Mouse (Mus musculus) lung, postnatal 14 days (tissue): ENCODE results near the gene Arid1b.

Experiments used
- DNase-seq: peaks from one replicate; pipeline ENCODE4 v3.0.0; 2021

Arid1b gene

DNA sequence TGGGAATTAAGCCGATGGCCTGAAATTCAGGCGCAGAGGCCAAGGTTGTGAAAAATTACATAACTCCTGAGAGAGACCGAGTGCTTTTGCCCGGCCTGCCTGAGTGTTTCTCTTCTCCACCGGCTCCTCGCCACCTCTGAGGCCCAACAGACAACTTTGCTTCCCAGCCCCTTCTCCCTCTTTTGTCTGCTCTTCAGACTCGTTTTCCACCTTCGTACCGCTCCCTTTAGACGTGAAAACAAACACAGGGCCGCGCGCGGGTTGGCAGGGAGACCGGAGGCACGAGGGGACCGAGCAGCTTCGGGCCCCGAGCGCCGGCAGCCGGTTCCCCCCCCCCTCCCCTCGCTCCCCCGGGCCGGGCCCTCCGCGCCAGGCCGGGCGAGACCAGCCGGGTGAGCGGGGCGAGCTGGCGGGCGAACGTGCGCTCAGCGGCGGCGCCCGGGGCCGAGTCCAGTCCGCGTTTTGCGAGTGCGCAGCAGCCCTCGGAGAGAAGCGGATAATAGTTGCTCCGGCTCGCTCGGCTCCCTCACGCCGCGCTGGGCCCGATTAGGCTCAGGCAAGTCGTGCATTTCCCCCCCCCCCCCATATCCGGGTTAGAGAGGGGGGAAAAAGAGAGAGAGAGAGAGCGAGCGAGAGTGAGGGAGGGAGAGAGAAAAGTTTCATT lies at the start of gene Arid1b:
Gene Arid1b (plus strand): TSS at position 493 of the 664 bp plus-strand sequence.
- peak; percentile 82 for DNase-seq

DNA sequence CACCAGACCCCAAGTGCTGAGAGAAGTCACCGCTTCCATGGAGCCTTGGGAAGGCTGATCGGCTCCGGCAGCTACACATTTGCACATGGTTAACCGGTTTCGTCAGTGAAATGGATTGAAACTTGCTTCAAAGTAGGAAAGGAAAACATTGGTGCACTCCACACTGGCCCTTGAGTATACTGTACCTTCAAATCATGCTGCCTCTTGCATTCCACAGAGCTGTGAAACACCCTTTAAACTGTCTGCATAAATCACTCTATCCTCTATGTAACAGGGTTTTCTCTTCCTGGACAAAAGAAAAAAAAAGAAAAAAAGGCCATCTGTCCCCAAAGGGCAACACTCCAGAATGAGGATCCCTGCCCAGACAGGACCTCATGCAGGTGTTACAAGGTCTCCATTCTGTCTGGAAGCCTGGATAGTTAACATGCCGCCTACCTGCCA lies 48.8 kb upstream of the Arid1b start:
- peak; percentile 3 for DNase-seq

DNA sequence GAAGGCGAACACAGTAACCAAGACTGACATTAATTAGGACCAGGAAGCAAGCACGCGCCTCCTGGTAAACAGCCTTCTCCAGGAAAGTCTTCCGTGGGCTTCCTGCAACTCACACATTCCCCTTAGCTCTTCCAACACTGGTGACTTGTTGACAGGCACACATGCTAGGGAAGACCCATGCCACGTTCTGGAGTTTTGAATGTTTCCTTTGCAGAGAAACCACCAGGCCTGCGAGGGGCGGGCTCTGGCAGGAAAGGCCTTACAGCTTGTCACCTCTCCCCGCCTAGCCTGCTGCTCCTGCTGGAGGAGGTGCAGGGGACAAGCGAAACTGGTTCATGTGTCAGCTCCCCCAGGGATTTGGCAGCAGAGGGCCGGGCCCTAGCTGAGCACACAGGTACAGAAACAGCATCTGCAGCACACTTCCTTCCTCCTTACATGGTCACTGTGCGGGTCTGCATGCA lies 48.2 kb upstream of the Arid1b start:
- peak; percentile 46 for DNase-seq

DNA sequence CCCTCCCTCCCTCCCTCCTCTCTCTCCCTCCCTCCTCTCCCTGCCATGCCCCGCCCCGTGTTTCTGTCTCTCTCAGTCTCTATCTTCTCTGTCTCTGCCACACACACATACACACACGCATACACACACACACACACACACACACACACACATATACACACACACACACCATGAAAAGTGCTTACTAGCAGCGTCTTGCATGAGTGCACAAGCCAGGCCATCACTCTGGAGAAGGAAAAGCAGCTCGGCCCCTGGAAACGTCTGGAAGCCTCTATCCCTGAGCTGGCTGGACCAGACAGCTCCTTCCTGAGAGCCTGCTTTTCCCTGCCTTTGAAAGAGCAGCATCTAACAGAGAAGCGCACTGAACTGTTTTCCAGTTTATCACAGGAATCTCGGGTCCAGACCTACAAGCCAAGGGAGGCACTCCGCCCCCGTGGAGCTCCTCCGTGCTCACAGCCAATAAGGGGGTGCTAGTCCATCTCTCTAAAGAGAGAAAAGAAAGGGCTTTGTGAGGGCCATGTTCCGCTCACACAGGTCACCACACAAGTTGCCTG lies 47.6 kb upstream of the Arid1b start:
- DNase-seq, result peak; percentile 4

DNA sequence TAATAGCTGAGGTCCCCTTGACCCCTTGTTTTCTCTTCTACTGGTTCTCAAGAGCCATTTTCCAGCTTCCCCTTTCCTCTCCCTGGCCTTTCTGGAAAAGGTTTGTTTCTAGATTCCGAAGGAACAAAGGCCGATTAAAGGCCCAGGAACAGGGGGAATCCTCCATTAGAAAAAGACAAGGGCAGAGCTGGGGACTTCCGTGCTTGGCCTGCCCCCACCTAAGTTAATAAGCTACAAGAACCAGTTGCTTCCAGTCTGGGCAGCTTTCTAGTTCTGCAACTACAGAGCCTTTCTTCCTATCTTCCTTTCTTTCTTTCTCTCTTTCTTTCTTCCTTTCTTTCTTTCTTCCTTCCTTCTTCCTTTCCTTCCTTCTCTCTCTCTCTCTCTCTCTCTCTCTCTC lies 47.1 kb upstream of the Arid1b start:
- DNase-seq, result no peak

DNA sequence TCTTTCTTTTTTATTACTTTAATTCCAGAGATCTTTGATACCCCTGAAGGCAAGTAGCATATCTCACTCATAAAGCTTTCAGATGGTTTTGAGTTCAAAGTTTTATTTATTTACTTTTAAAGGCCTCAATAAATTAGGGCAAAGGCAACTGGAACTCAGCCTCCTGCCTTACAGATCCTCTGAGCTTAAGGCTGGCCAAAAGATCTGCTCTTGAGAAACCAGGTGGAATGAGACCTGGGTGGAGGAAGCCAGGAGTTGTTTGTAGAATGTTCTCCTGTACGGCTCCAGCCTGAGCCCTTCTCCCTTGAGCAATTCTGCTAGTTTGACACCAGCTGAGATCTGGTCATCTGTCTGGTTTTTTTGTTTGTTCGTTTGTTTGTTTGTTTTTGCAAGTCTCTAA lies 46.7 kb upstream of the Arid1b start:
- DNase-seq, result peak; percentile 16

DNA sequence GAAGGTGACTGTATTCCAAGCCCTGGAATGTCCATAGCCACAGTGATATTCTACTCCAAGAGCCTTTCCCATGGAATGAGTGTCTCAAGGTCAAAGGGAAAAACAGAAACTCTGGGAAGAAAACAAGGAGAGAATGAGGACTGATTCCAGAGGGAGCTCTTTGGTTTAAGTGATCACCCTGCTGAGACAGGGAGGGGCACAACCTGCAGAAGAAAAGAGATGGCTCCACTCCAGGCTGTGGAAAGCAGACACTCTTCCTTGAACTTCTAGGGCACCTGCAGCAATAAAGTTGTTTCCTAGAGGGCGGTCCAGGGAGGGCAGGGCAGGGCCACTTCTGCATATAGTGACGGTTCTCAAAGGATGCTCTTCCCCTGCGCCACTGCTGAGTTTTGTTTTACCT lies 45.6 kb upstream of the Arid1b start:
- no peak for DNase-seq

DNA sequence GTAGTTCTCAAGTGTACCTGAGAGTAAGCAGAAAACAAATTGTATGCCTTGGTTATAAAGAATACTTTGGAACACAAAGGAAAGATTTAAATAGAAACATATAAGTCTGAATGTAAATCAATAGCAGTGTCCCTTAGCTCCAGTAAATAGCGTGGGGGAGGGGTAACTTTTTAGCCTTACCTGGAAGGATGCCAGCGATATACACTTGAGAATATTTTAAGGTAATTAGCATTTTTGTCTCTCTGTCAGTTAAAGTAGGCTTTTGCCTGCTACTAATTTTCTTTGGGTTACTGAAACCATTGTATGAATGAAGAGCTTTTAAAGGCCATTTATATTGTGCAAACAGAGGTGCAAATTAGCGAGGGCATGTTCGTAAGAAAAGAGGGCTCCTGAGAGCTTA lies 39.7 kb upstream of the Arid1b start:
- DNase-seq, result no peak

DNA sequence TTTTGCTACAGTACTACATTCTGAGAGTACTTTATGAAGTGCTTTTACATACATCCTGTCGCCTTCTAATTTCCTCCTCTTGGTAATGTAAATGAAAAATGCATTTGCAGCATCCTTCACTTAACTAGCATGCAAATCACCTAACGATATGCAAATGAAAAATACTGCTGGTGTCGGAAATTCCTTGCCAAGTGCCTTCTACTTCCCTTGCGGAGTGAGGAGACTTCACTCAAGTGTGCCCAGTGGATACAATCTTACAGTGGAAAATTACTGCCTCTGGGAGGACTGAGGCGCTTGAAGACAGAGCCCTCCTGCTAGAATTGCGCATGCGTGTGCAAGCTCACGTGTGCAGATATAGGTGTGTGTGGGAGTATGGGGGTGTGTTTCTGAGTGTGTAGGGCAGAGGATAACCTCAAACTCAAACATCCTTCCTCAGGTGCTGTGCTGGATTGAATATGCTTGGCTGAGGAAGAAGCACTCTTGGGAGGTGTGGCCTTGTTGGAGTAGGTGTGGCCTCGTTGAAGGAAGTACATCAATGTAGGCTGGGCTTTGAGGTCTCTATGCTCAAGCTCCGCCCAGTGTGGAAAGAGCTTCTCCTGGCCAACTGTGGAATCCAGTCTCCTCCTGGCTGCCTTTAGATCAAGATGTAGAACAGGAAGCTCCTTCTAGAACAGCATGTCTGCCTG lies 29.8 kb upstream of the Arid1b start:
- DNase-seq, result no peak

DNA sequence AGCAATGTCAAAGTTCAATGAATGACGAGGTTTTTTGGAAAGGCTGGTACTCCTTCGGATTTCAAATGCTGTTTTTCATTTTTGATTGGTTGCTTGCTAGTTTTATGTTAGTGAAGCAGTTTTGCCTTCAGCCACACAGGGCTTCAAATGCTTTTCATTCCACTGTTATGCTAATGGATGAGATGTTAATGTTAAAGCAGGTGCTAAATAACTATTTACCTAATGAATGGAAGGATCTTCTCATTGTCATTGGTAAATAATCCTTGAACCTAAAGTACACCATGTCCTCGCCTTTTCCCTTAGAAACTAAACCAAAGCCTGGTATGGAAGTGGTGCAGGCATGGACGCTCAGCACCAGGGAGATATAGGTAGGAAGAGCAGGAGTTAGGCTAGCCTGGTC lies 26.9 kb upstream of the Arid1b start:
- no peak for DNase-seq

DNA sequence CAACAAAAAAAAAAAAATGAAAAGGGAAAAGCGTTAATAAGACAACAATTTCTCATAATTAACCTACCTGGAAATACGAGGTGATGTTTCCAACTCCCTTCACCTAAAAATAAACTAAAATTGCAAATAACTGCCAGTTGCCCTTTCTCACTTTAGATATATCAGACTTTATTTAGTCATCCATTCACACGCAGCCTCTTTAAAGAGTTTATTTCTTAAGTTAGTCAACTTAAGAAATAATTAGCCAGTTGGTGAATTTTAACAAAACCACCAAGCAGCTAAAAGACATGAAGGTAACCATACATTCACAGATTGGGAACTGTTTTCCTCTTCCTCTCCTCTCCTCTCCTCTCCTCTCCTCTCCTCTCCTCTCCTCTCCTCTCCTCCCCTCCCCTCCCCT lies 26.1 kb upstream of the Arid1b start:
- no peak for DNase-seq

DNA sequence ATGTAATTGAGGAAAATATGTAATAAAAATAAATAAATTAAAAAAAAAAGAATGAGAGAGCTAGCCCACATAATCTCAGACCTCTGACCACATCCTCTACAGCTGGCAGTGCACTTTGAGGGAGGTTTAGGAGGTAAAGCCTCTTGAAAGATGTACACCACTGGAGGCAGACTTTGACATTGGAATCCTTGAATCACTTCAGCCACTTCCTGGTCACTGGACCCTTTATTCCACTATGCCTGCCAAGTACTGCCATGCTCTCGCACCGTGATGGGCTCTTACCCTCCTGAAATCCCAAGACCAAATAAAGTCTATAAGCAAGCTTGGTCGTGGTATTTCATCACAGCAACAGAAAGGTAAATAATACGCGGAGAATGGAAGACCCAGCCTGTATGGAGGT lies 25.3 kb upstream of the Arid1b start:
- DNase-seq, result no peak

DNA sequence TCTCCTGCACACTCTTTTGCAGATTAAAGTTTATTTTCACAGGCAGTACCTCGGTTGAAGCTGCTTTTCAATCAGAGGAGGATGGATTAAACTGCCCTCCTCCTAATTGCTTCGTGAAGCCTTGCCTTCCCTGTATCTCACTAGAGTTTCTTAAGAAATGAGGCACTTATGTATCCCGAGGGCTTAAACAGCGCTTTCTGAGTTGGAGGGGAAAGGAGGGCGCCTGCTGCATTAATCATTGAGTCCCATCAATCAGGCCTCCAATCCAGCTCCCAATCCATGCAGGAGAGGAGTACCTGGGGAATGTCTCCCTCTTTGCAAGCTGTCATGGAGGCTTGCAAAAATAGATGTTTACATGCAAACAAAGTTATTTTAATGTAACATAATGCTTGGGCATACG lies 21.9 kb upstream of the Arid1b start:
- DNase-seq, result no peak

DNA sequence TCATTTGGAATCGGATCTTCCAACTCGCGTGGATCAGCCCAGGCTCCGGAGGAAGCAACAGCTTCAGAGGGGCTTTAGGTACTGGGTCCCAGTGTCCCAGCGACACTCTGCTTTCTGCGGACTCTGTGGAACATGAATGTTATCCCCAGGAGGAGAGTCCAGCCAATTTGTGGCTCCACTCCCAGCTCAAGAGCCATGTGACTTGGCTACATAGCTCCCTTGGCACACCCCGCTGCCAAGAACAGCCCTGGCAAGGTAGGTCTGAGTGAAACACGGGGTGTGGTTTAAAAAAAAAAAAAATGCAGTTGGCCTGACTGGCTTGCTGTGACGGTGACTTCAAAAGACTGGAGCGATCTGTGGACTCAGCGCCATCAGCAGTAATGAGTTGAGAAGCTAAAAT lies 19.4 kb upstream of the Arid1b start:
- peak; percentile 84 for DNase-seq

DNA sequence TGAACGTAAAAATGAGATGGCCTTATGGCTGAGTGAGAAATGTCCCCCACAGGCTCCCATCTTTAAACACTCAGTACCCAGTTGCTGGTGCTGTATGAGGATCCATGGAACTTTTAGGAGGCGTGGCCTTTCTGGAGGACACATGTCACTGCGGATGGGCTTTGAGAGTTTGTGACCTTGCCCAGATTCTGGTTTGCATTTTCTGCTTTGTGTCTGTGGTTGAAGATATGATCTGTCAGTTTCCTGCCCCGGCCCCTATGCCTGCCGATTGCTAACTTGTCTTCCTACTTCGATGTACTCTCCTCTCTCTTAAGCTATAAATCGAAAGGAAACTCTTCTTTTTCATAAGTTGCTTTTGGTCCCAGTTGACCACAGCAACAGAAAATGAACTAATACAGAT lies 14.0 kb upstream of the Arid1b start:
- no peak for DNase-seq

DNA sequence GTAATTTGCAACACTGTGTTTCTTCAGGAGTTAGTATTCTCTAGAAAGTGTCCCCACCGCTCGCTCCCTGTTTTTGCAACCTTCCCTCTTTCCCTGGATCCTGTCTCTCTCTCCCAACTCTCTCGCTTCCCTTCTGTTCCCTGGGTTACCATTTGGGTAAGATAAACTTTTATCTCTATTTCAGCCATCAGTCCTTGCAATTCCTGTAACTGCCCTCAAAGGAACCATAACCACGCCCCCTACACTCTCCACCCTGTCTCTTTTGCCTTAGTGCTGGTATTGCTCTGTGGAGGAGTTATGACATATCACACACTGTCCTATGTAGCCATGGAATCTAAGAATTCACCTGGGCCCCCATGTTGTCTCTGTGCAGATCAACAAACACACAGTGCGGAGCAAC lies 11.3 kb upstream of the Arid1b start:
- no peak for DNase-seq

DNA sequence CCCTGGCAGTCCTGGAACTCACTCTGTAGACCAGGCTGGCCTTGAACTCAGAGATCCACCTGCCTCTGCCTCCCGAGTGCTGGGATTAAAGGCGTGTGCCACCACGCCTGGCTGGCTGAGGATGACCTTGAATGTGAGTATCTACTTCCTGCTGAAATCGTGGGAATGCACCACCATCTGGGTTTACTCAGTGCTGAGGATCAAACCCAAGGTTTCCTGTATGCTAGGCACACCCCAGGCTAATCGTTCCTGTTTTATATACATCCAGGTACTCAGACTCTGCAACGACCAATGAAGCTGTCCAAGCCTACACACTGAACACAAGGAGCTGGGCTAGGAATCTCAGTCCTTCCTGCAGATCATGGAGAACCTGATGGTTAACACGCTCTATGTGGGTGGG lies 9.4 kb upstream of the Arid1b start:
- DNase-seq, result no peak

DNA sequence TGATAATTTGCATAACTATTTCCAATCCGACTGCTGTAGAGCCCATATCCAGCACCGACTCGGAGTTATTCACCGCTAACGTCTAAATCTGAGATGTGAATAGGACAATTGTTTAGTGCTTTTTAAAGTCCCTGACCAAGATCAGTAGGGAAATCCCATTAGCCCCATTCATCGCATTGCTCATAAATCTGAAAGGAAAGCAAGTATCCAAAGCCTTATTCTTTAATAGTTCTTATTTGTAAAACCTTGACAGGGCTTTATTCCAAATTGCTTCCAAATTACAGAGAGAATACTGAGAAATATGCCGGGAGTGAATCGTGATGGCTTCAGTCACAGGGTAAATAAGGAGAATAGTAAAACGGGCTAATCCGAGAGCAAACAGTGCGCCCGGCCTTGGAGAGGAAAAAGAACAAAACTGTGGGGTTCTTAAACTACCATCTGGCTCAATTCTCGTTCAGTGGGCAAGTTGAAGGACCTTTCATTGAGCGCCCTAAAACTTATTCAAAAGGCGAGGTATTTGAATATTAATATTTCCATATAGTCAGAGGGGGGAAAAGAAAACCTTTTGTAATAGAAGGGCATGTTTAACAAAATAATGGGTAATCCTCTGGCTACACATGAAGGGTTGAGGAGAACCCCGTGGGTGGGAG lies 3.1 kb upstream of the Arid1b start:
- DNase-seq, result no peak

DNA sequence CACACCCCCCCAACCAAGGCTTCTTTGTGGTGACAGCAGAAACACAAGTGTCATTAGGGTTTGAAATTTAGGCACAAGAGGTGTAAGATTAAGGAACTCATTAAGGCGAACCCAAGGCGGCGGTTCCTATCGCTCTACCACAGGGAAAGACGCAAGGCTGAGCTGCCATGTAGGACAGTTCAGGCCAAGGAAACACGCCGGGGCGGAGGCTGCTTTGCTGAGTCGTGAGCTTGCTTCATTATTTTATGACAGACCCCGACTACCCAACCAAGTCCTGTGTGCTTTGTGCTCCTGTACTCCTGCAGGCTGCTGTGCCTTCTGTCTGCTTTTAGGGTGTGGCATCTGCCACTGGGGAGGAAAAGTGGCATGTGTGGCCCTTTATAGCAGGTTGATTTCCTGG lies 2.5 kb upstream of the Arid1b start:
- DNase-seq, result no peak

DNA sequence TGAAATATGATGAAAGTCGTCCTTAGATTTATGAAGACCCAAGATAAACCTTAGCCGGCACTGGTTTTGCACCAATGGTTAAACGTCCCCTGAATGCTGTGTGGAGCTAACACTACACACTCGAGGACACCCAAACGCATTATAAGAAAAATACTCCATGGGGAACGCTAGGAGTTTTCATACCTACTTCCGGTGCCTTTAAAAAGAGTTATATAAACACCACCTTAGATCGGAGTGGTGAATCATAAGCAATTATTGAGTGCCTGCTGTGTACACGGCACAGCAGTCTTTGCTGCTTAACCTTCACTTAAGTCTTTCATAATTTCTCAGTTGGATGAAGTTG lies 664 bp upstream of the Arid1b start:
- no peak for DNase-seq

DNA sequence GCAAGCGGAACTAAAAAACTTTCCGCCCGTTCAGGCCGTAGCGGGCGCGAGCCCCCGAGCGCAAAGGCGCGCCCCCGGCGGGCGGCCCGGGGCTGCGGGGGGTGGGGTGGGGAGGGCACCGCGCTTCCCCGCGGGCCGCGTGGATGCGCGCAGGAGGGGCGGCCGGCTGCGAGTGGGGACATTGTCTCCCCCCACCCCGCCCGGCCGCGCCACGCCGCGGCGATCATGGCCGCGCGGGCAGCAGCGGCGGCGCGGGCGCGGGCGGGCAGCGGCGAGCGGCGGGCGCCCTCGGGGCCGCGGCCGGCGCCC lies 326 bp downstream of the Arid1b start:
- DNase-seq, result no peak

DNA sequence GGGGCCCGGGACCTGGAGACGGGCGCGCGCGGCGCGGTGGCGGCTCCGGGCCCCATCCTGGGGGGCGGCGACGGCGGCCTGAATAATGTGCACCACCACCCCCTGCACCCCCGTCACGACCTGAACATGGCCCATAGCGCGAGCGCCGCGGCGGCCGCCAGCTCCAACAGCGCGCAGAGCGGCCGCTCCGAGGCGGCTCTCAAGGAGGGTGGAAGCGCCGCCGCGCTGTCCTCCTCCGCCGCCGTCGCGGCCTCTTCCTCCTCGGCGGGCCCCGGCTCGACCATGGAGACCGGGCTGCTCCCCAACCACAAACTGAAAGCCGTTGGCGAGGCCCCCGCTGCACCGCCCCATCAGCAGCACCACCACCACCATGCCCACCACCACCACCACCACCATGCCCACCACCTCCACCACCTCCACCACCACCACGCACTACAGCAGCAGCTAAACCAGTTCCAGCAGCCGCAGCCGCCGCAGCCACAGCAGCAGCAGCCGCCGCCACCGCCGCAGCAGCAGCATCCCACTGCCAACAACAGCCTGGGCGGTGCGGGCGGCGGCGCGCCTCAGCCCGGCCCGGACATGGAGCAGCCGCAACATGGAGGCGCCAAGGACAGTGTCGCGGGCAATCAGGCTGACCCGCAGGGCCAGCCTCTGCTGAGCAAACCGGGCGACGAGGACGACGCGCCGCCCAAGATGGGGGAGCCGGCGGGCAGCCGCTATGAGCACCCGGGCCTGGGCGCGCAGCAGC lies 855 bp downstream of the Arid1b start:
- peak; percentile 65 for DNase-seq

DNA sequence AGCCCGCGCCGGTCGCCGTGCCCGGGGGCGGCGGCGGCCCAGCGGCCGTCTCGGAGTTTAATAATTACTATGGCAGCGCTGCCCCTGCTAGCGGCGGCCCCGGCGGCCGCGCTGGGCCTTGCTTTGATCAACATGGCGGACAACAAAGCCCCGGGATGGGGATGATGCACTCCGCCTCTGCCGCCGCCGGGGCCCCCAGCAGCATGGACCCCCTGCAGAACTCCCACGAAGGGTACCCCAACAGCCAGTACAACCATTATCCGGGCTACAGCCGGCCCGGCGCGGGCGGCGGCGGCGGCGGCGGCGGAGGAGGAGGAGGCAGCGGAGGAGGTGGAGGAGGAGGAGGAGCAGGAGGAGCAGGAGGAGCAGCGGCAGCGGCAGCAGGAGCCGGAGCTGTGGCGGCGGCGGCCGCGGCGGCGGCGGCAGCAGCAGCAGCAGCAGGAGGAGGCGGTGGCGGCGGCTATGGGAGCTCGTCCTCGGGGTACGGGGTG lies 1.5 kb downstream of the Arid1b start:
- peak; percentile 75 for DNase-seq
